Mouse (Mus musculus): ENCODE data around the gene Elp5. TPM values are rescaled to one million over a fixed set of nuclear protein-coding genes. Genes with fewer than 3 reads are reported as not detected.
"Not testable (repeated sequence)": the region's sequence is repeated elsewhere in the genome, so short reads cannot be mapped to it uniquely, and the experiment has no call there.

Elp5 gene
- polyA plus RNA-seq, 1 experiment from 2014 or later: 111 TPM

DNA sequence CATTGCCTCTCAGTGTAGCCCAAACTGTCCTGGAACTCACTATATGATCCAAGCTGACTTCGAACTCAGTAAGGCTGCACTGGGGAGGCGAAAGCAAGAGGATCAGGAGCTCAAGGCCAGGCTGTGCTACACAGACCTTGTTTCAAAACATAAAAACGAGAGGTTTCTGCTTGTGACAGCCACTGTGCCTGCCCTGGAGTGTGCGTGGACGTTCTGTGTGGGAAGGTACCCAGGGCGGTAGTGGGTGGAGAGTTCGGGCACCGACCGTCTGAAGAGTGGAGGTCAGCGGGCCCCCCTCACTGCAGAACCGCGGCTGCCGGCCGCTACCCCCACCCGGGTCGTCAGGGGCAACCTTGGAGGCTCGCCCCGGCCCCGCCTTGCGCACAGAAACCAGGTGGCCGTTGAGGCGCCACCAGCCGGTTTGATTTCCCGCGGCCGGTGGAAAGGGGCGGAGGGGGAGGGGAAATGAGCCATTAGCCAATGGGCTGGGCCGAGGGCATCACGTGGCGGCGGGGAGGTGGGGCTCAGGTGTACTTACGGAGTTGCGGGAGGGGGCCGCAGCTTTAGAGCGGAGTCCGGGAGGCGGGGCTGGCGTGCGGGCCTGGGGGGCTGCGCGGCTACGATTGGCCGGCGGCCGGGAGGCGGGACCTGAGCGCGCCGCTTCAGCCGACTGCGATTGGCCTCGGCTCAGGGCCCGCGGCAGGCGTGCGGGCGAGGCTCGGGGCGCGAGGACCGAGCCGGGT is 47.0 kb downstream of the Elp5 start, which contains the start of gene Ybx2:
Gene Ybx2 (plus strand): TSS at position 660 of the 743 bp plus-strand sequence.
- Histone ChIP-seq H3K4me1 (ENCODE audit: control insufficient read depth, insufficient read depth, low read length) (peaks cover 16% of the 10 kb centered on the region; the same call in 1 of the 2 replicates), H3K27ac (ENCODE audit: low read length) (no peak within 1 kb of the TSS), H3K4me3 (ENCODE audit: low read depth, low read length) (peak within 1 kb of the TSS; percentile 54), H3K36me3 (ENCODE audit: control insufficient read depth, insufficient read depth, low read length) (no peaks in the 10 kb centered on the region), H3K9me3 (ENCODE audit: control insufficient read depth, low read depth, low read length) (no peaks in the 10 kb centered on the region), H3K4me2 (replicated peaks; ENCODE audit: low read depth, low read length) (peak within 1 kb of the TSS; percentile 99), H3K27me3 (ENCODE audit: control insufficient read depth, insufficient read depth, low read length) (no peaks in the 10 kb centered on the region), H3K9ac (replicated peaks; ENCODE audit: low read depth, low read length) (peak within 1 kb of the TSS; percentile 48; the same call in 1 of the 2 replicates)
- WGBS: 2% methylated on average over 51 of the region's 62 CpGs
- ATAC-seq (ENCODE audit: insufficient number of reproducible peaks, insufficient read depth, low FRiP score, low read depth): peak; percentile 91

DNA sequence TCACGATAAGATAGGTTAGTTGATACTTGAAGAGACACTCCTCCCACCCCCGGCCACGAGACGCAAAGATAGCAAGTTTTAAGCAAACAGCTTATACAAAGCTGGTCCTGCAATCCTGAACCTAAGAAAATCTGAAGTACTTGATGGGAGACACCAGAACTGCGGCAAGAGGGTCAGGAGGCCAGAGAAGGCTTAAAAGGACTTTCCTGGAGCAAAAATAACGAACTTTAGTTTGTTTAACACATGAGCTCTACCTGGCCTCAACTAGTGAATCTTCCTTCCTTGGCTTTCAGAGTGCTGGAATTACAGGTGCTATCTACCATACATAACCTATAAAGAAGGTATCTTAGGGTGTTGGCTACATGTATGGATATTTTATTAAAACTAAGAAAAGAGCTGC is 47.6 kb downstream of the Elp5 start:
- peak overlapping the region; percentile 54; the same call in 1 of the 2 replicates for H3K4me3 ChIP-seq (ENCODE audit: low read depth, low read length)
- ATAC-seq (ENCODE audit: insufficient number of reproducible peaks, insufficient read depth, low FRiP score, low read depth): no peak
- 13% methylated on average over 6 of the region's 6 CpGs for WGBS

DNA sequence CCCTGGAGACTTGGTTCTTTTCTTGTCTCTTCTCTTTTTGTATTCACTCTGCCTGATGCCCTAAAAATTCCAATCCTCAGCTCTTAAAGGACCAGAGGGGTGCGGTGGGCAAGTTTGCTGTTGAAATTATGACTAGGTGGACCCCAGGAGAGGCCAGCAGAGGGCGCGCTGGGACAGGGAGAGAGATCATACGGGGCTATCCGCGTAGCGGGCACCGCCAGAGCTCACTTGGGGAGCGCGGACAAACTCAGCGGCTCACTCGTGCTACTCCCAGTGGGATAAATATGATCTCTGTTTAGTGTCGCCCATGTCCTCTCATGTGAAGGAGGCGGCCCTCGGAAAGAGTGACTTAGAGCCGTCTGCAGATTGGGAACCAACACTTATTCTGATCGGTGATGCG is 48.1 kb downstream of the Elp5 start:
- H3K27ac ChIP-seq (ENCODE audit: low read length): no peak overlapping the region
- H3K4me1 ChIP-seq (ENCODE audit: control insufficient read depth, insufficient read depth, low read length): peaks cover 16% of the 10 kb centered on the region; the same call in 1 of the 2 replicates
- H3K9ac ChIP-seq (replicated peaks; ENCODE audit: low read depth, low read length): no peak overlapping the region
- H3K27me3 ChIP-seq (ENCODE audit: control insufficient read depth, insufficient read depth, low read length): no peaks in the 10 kb centered on the region
- ATAC-seq (ENCODE audit: insufficient number of reproducible peaks, insufficient read depth, low FRiP score, low read depth): peak; percentile 64
- 1% methylated on average over 18 of the region's 18 CpGs for WGBS
- H3K36me3 ChIP-seq (ENCODE audit: control insufficient read depth, insufficient read depth, low read length): no peaks in the 10 kb centered on the region
- no peaks in the 10 kb centered on the region for H3K9me3 ChIP-seq (ENCODE audit: control insufficient read depth, low read depth, low read length)
- peak overlapping the region; percentile 5; the same call in 1 of the 2 replicates for H3K4me3 ChIP-seq (ENCODE audit: low read depth, low read length)
- peak overlapping the region; percentile 34 for H3K4me2 ChIP-seq (replicated peaks; ENCODE audit: low read depth, low read length)

More for the DNA sequence above, 47.6 kb downstream of the Elp5 start:
- peak overlapping the region; percentile 99 for H3K4me2 ChIP-seq (replicated peaks; ENCODE audit: low read depth, low read length)
- no peaks in the 10 kb centered on the region for H3K36me3 ChIP-seq (ENCODE audit: control insufficient read depth, insufficient read depth, low read length)
- H3K9me3 ChIP-seq (ENCODE audit: control insufficient read depth, low read depth, low read length): no peaks in the 10 kb centered on the region
- no peak overlapping the region for H3K9ac ChIP-seq (replicated peaks; ENCODE audit: low read depth, low read length)
- no peak overlapping the region for H3K27ac ChIP-seq (ENCODE audit: low read length)
- H3K27me3 ChIP-seq (ENCODE audit: control insufficient read depth, insufficient read depth, low read length): no peaks in the 10 kb centered on the region
- peaks cover 16% of the 10 kb centered on the region; the same call in 1 of the 2 replicates for H3K4me1 ChIP-seq (ENCODE audit: control insufficient read depth, insufficient read depth, low read length)

DNA sequence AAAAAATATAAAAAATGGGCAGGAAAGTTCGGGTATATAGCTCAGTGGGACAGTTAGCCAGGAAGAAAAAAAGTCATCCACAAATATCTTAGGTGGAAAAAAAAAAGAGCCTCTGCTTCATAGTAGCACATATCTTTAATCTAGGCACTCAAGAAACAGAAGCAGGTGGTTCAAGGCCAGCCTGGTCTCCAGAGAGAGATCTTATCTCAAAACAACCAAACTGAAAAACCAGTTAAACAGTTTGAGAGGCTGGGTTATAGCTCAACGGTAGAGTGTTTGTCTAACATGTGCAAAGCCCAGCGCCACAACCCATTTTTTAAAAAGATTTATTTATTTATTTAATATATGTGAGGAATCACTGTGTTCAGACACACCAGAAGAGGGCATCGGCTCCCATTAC is 49.3 kb downstream of the Elp5 start:
- no peak overlapping the region for H3K4me2 ChIP-seq (replicated peaks; ENCODE audit: low read depth, low read length)
- no peaks in the 10 kb centered on the region for H3K27me3 ChIP-seq (ENCODE audit: control insufficient read depth, insufficient read depth, low read length)
- no peak overlapping the region for H3K27ac ChIP-seq (ENCODE audit: low read length)
- 66% methylated on average over 4 of the region's 4 CpGs for WGBS
- peaks cover 16% of the 10 kb centered on the region; the same call in 1 of the 2 replicates for H3K4me1 ChIP-seq (ENCODE audit: control insufficient read depth, insufficient read depth, low read length)
- H3K9ac ChIP-seq (replicated peaks; ENCODE audit: low read depth, low read length): no peak overlapping the region
- H3K36me3 ChIP-seq (ENCODE audit: control insufficient read depth, insufficient read depth, low read length): no peaks in the 10 kb centered on the region
- no peaks in the 10 kb centered on the region for H3K9me3 ChIP-seq (ENCODE audit: control insufficient read depth, low read depth, low read length)
- ATAC-seq (ENCODE audit: insufficient number of reproducible peaks, insufficient read depth, low FRiP score, low read depth): no peak
- no peak overlapping the region for H3K4me3 ChIP-seq (ENCODE audit: low read depth, low read length)

DNA sequence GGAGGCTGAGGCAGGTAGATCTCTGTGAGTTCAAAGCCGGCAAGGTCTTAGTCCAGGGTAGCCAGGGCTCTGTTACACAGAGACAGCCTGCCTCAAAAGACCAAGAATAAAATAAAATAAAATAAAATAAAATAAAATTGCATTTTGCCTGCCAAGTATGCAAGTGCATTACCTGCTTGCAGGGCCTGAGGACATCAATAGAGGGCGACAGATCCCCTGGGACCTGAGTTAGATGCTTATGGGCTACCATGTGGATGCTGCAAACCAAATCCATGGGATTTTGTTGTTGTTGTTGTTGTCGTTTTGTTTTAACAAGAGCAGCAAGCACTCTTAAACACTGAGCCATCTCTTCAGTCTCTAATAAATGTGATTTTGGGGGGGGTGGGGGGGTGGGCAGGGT is 50.1 kb downstream of the Elp5 start:
- ATAC-seq (ENCODE audit: insufficient number of reproducible peaks, insufficient read depth, low FRiP score, low read depth): no peak
- Histone ChIP-seq H3K27me3 (ENCODE audit: control insufficient read depth, insufficient read depth, low read length) (no peaks in the 10 kb centered on the region), H3K4me2 (replicated peaks; ENCODE audit: low read depth, low read length) (no peak overlapping the region), H3K4me1 (ENCODE audit: control insufficient read depth, insufficient read depth, low read length) (peaks cover 16% of the 10 kb centered on the region; the same call in 1 of the 2 replicates), H3K27ac (ENCODE audit: low read length) (no peak overlapping the region), H3K4me3 (ENCODE audit: low read depth, low read length) (no peak overlapping the region), H3K9me3 (ENCODE audit: control insufficient read depth, low read depth, low read length) (no peaks in the 10 kb centered on the region), H3K36me3 (ENCODE audit: control insufficient read depth, insufficient read depth, low read length) (no peaks in the 10 kb centered on the region), H3K9ac (replicated peaks; ENCODE audit: low read depth, low read length) (no peak overlapping the region)
- WGBS: 34% methylated on average over 3 of the region's 3 CpGs

DNA sequence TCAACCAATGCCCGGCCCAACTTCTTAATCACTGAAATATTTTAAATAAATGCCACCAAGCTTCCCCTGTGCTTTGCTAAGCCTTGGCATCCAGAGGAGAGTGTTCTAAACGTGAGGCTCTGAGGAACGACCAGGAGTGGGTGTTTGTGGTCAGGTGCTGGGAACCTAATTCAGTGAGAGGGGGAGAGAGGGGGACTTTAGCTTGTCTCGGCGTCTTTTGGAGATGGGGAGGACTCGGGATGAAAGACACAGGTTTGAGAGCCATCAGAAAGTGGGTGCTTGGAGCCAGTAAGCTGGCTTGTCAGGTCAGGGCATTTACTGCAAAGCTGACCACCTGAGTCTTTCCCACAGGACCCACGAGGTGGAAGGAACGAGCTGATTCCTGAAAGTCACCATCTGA is 50.5 kb downstream of the Elp5 start:
- H3K27me3 ChIP-seq (ENCODE audit: control insufficient read depth, insufficient read depth, low read length): no peaks in the 10 kb centered on the region
- H3K4me3 ChIP-seq (ENCODE audit: low read depth, low read length): no peak overlapping the region
- H3K4me2 ChIP-seq (replicated peaks; ENCODE audit: low read depth, low read length): no peak overlapping the region
- WGBS: 69% methylated on average over 8 of the region's 8 CpGs
- H3K27ac ChIP-seq (ENCODE audit: low read length): no peak overlapping the region
- H3K36me3 ChIP-seq (ENCODE audit: control insufficient read depth, insufficient read depth, low read length): no peaks in the 10 kb centered on the region
- no peak overlapping the region for H3K9ac ChIP-seq (replicated peaks; ENCODE audit: low read depth, low read length)
- H3K9me3 ChIP-seq (ENCODE audit: control insufficient read depth, low read depth, low read length): no peaks in the 10 kb centered on the region
- ATAC-seq (ENCODE audit: insufficient number of reproducible peaks, insufficient read depth, low FRiP score, low read depth): no peak
- peaks cover 11% of the 10 kb centered on the region; the same call in 1 of the 2 replicates for H3K4me1 ChIP-seq (ENCODE audit: control insufficient read depth, insufficient read depth, low read length)

DNA sequence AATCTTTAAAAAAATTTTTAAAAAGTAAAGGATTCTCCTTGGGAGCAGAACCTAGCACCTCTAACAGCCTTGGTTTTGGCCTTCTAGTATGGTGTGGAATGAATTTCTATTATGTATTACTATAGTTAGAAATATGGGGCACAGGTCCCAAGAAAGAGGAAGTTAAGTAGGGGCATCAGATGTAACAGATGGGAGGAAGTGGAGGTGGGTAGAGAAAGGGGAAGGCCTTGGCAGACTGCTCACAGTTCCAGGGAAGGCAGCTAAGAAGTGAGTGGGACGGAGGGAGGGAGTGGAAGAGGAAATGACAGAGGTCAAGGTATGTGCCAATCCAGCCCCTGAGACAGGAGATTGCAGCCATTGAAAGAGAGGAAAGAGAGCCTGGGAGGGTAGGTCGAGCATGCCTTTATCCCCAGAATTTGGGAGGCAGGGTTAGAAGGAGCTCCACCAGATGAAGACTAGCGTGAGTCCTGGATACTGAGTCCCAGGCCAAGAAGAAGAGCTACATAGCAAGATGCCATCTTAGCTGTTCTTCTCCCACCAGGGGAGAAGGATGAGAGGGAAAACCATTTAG is 51.3 kb downstream of the Elp5 start:
- H3K4me3 ChIP-seq (ENCODE audit: low read depth, low read length): no peak overlapping the region
- WGBS: 73% methylated on average over 3 of the region's 3 CpGs
- H3K9ac ChIP-seq (replicated peaks; ENCODE audit: low read depth, low read length): no peak overlapping the region
- H3K4me1 ChIP-seq (ENCODE audit: control insufficient read depth, insufficient read depth, low read length): 0 out of 2 replicates have a peak, but pooled peaks cover 5% of the 10 kb centered on the region
- no peak for ATAC-seq (ENCODE audit: insufficient number of reproducible peaks, insufficient read depth, low FRiP score, low read depth)
- no peaks in the 10 kb centered on the region for H3K9me3 ChIP-seq (ENCODE audit: control insufficient read depth, low read depth, low read length)
- no peak overlapping the region for H3K27ac ChIP-seq (ENCODE audit: low read length)
- H3K4me2 ChIP-seq (replicated peaks; ENCODE audit: low read depth, low read length): no peak overlapping the region
- H3K27me3 ChIP-seq (ENCODE audit: control insufficient read depth, insufficient read depth, low read length): no peaks in the 10 kb centered on the region
- H3K36me3 ChIP-seq (ENCODE audit: control insufficient read depth, insufficient read depth, low read length): no peaks in the 10 kb centered on the region

DNA sequence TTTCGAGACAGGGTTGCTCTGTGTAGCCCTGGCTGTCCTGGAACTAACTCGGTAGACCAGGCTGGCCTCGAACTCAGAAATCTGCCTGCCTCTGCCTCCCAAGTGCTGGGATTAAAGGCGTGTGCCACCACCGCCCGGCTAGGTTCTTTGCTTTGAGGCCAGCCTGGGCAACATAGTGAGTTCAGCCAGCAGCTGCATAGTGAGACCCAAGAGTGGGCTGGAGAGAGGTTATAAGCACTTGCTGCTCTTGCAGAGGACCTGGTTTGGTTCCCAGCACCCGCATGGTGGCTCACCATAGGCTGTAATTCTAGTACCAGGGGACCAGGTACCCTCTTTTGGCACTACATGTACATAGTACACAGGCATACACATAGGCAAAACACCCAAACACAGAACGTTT is 52.1 kb downstream of the Elp5 start:
- not testable (repeated sequence) for ATAC-seq (ENCODE audit: insufficient number of reproducible peaks, insufficient read depth, low FRiP score, low read depth); H3K9ac ChIP-seq (replicated peaks; ENCODE audit: low read depth, low read length); H3K27me3 ChIP-seq (ENCODE audit: control insufficient read depth, insufficient read depth, low read length); H3K4me2 ChIP-seq (replicated peaks; ENCODE audit: low read depth, low read length); H3K9me3 ChIP-seq (ENCODE audit: control insufficient read depth, low read depth, low read length); H3K27ac ChIP-seq (ENCODE audit: low read length); H3K4me3 ChIP-seq (ENCODE audit: low read depth, low read length); H3K36me3 ChIP-seq (ENCODE audit: control insufficient read depth, insufficient read depth, low read length); H3K4me1 ChIP-seq (ENCODE audit: control insufficient read depth, insufficient read depth, low read length)
- WGBS: 87% methylated on average over 8 of the region's 8 CpGs
